Mouse (Mus musculus): ENCODE results near the gene Hmox2. TPM values are rescaled to one million over a fixed set of nuclear protein-coding genes. Genes with fewer than 3 reads are reported as not detected.
A peak's percentile ranks its signal among the peaks of the same experiment; 100 is the strongest.

The Hmox2 gene
- total RNA-seq, 2 experiments from 2014 or later = 75.4 to 83.2 TPM

GRCm38 (mm10) chr16:4773289-4773970 is 47.3 kb downstream of the Hmox2 start:
- DNase-seq (ENCODE audit: extremely low spot score in 1 of 2, low spot score in 2 of 2) = no peak

GRCm38 (mm10) chr16:4777171-4777904 is 51.2 kb downstream of the Hmox2 start:
- intact Hi-C loops (cut with DNase I) = no loop called here
- DNase-seq (ENCODE audit: extremely low spot score in 1 of 2, low spot score in 2 of 2) = peak in 1 of 2 experiments; percentile 43

More at GRCm38 (mm10) chr16:4773289-4773970, 47.3 kb downstream of the Hmox2 start:
- intact Hi-C loops (cut with DNase I) = no loop called here

- DNase-seq (ENCODE audit: extremely low spot score in 1 of 2, low spot score in 2 of 2) = no peak
Measured at GRCm38 (mm10) chr16:4777905-4778609, 51.9 kb downstream of the Hmox2 start.

GRCm38 (mm10) chr16:4778940-4779339 is 52.8 kb downstream of the Hmox2 start:
- intact Hi-C loops (cut with DNase I) = no loop called here
- no peak for DNase-seq (ENCODE audit: extremely low spot score in 1 of 2, low spot score in 2 of 2)

More at GRCm38 (mm10) chr16:4777905-4778609, 51.9 kb downstream of the Hmox2 start:
- intact Hi-C loops (cut with DNase I) = no loop called here

- intact Hi-C loops (cut with DNase I) = no loop called here
- DNase-seq (ENCODE audit: extremely low spot score in 1 of 2, low spot score in 2 of 2) = peak; percentile 62 to 63
Measured at GRCm38 (mm10) chr16:4781524-4782196, 55.5 kb downstream of the Hmox2 start.

GRCm38 (mm10) chr16:4782515-4782914 is 56.4 kb downstream of the Hmox2 start:
- intact Hi-C loops (cut with DNase I) = no loop called here
- DNase-seq (ENCODE audit: extremely low spot score in 1 of 2, low spot score in 2 of 2) = no peak

DNA sequence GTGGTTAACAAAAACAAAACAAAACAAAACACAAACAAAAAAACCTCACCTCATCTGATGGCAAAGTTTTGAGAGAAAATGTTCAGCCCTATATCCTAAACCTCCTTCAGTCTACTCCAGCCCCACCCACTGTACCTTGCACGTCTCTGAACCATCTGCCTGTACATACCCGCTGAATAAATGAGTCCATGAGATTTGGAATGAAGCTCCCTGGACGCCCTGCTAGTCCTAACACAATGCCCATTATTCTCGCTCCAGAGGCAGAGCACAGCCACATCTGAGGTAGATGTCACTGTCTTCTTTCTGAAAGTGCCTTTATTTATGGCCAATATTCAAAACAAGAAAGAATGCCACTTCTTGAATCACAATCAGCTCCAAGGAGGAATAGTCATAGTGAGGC is 59.5 kb downstream of the Hmox2 start:
- intact Hi-C loops (cut with DNase I) = loop anchor here (5.0 kb wide), 1 partner anchor 103 kb away; no protein-coding TSS in a partner anchor
- DNase-seq (ENCODE audit: extremely low spot score in 1 of 2, low spot score in 2 of 2) = no peak

DNA sequence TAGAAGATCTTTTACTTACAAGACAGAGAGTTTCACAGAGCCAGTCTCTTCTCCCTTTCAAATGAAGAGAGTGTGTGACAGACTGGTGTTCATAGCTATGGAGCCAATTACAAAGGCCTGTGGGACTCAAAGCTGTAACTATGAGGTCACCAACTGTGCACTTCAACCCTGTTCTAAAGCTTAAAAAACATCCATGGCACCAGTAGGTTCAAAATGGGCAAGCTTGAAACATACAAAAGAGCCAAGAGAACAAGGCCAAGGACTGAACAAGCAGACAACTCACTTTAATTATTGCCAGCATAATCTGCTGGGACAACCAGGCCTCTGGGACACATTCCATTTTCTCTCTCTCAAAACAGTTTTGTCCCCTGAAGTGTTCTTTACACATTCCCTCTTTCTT is 62.0 kb downstream of the Hmox2 start:
- intact Hi-C loops (cut with DNase I) = loop anchor here (5.0 kb wide), 1 partner anchor 106 kb away; no protein-coding TSS in a partner anchor
- DNase-seq (ENCODE audit: extremely low spot score in 1 of 2, low spot score in 2 of 2) = no peak

GRCm38 (mm10) chr16:4789311-4789768 is 63.2 kb downstream of the Hmox2 start:
- intact Hi-C loops (cut with DNase I) = loop anchor here (5.0 kb wide), 1 partner anchor 107 kb away; no protein-coding TSS in a partner anchor
- DNase-seq (ENCODE audit: extremely low spot score in 1 of 2, low spot score in 2 of 2) = peak in 1 of 2 experiments; percentile 61

GRCm38 (mm10) chr16:4789810-4790559 is 63.8 kb downstream of the Hmox2 start, which contains the start of gene Cdip1:
Gene Cdip1, minus strand, starts transcription at chr16:4790292.
- DNase-seq (ENCODE audit: extremely low spot score in 1 of 2, low spot score in 2 of 2) = peak; percentile 93 to 98
- intact Hi-C loops (cut with DNase I) = loop anchor here (5.0 kb wide), 1 partner anchor 108 kb away; no protein-coding TSS in a partner anchor

DNA sequence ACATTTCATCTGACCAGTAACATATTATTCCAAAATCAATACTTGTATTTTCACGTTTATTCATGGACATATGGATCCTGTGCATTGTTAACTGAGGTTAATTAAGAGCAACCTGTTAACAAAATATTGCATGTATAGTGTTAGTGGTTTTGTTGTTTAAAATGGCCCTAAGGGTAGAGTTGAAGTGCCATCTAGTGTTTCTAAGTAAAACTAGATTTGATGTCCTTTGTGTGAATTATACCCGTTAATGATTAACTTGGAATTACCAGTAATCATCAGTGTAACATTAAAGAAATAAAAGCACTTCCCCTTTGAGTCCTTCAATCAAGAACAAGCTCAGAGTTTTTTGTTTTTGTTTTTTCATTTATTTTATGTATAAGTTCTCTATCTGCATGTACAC is 65.2 kb downstream of the Hmox2 start:
- DNase-seq (ENCODE audit: extremely low spot score in 1 of 2, low spot score in 2 of 2) = no peak
- intact Hi-C loops (cut with DNase I) = no loop called here

DNA sequence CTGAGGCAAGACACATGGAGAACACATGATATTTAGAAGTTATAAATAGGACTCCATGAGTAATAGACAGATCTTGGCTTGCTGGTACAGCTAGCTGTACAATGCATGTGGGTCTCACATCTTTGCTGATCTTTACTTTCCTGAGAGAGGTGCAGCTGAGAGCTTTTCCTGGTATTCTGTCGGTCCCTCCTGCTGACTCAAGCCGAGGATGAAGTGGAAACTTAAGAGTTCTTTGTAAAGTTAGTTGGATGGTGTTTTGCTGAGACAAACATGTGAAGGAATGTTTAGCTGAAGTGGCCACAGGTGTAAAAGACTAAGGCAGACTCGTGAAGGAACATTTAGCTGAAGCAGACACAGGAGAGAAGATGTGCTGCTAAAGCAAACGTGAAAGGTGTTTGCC is 70.5 kb downstream of the Hmox2 start:
- intact Hi-C loops (cut with DNase I) = no loop called here
- DNase-seq (ENCODE audit: extremely low spot score in 1 of 2, low spot score in 2 of 2) = no peak

Other genes with a start within 250 kb of the Hmox2 start
- 10 to 100 TPM; 19.7 to 20.6 TPM for gene Srl, start 184.5 kb upstream of the Hmox2 start, total RNA-seq (2021)
- gene Tfap4, start 166.5 kb upstream of the Hmox2 start, total RNA-seq (2021) = 1 to 10 TPM; 3.1 to 3.4 TPM
- 10 to 100 TPM; 15.9 to 18.9 TPM for gene Glis2, start 131.6 kb upstream of the Hmox2 start, total RNA-seq (2021)
- gene Pam16, start 101.4 kb upstream of the Hmox2 start, total RNA-seq (2021) = 10 to 100 TPM; 78.2 to 86.0 TPM
- gene Vasn, start 86.4 kb upstream of the Hmox2 start, total RNA-seq (2021) = 1 to 10 TPM; 5.1 to 6.4 TPM
- 10 to 100 TPM; 58.7 to 59.0 TPM for gene Dnaja3, start 86.4 kb upstream of the Hmox2 start, total RNA-seq (2021)
- 100 to 1,000 TPM in 1 of 2 experiments, 10 to 100 TPM in 1; 84.6 to 108 TPM for gene Coro7, start 46.6 kb upstream of the Hmox2 start, total RNA-seq (2021)
- 10 to 100 TPM; 12.6 to 13.0 TPM for gene Nmral1, start 7.0 kb upstream of the Hmox2 start, total RNA-seq (2021)
- gene Cdip1, start 63.9 kb downstream of the Hmox2 start, total RNA-seq (2021) = 100 to 1,000 TPM; 128 to 130 TPM
- gene 4930562C15Rik, start 109.1 kb downstream of the Hmox2 start, total RNA-seq (2021) = not detected
- 10 to 100 TPM; 70.4 to 70.6 TPM for gene Ubald1, start 154.0 kb downstream of the Hmox2 start, total RNA-seq (2021)
- 100 to 1,000 TPM; 176 to 182 TPM for gene Mgrn1, start 159.9 kb downstream of the Hmox2 start, total RNA-seq (2021)
- gene Nudt16l1, start 212.4 kb downstream of the Hmox2 start, total RNA-seq (2021) = 10 to 100 TPM; 69.3 to 73.0 TPM
- 10 to 100 TPM; 47.3 to 51.6 TPM for gene Anks3, start 237.8 kb downstream of the Hmox2 start, total RNA-seq (2021)

Data from left cerebral cortex, postnatal 10 days (tissue).